Mouse (Mus musculus): ENCODE data around the gene Pprc1. TPM values are rescaled to one million over a fixed set of nuclear protein-coding genes. Genes with fewer than 3 reads are reported as not detected.

The Pprc1 gene
- polyA plus RNA-seq (2016; fragmentation: Nextera tagmentation; extraction: Ambion mirVana), result 41.8 and 45.9 TPM in 2 replicates

- WGBS, result 1% methylated on average over 34 of the region's 34 CpGs
- Histone ChIP-seq H3K9me3 (replicated peaks) (no peaks in the 10 kb centered on the region), H3K4me1 (peaks cover 71% of the 10 kb centered on the region), H3K27me3 (ENCODE audit: low read depth, poor library complexity, severe bottlenecking) (no peaks in the 10 kb centered on the region), H3K4me3 (peak within 1 kb of the TSS; percentile 92), H3K27ac (replicated peaks) (peak within 1 kb of the TSS; percentile 96), H3K36me3 (no peaks in the 10 kb centered on the region)
- DNase-seq (ENCODE audit: low spot score), result peak; percentile 36
Observed at GRCm38 (mm10) chr19:46044271-46044992, at the start of gene Pprc1. Pprc1 (plus strand) TSS chr19:46044886.

- Histone ChIP-seq H3K27me3 (ENCODE audit: low read depth, poor library complexity, severe bottlenecking) (peaks cover 4% of the 10 kb centered on the region), H3K36me3 (peaks cover 22% of the 10 kb centered on the region), H3K27ac (replicated peaks) (peak overlapping the region; percentile 94), H3K4me1 (peaks cover 13% of the 10 kb centered on the region), H3K4me3 (peak overlapping the region; percentile 69), H3K9me3 (replicated peaks) (peaks cover 18% of the 10 kb centered on the region)
- 72% methylated on average over 5 of the region's 5 CpGs for WGBS
- no peak for DNase-seq (ENCODE audit: low spot score)
Observed at GRCm38 (mm10) chr19:45997365-45997764, 47.3 kb upstream of the Pprc1 start.

DNA sequence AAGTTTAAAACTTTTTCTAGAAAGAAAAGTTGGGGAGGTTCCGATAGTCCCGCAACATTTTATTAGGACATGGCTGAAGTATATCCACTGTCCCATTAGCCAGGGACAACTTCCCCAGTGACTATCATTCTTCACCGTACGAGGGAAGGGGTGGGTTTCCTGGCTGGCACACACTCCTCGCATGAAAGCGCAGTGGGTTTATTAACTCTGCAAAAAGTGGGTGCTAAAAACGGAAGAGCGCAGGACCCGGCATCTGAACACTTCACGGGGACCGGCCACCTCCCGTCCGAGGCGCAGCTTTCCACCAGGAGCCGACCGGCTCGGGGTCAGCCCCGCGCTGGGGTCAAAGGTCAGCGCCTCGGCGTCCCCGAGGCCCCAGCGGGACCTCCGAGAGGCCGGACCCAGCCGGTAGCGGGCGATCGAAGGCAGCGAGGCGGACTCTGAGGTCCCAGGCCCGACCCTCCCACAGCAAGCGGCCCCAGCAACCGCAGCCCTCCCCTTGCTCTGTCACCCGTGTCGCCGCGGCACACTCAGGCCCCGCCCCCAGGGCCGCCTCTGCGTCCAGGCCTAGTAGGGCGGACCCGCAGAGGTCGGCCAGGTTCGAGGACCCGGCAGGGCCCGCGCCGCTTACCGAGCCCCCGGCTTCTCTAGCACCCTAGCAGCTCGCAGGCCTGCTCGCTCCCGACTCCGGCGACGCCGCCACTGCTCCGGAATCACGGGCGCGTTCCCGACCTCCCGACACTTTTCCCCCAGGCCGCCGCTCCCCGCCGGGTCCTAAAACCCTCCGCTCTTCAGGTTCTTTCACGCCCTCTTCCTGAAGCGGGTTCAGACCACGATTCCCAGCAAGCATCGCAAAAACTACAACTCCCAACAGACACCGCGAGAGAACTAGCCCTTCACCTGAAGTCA lies 46.6 kb upstream of the Pprc1 start, which contains the start of gene Armh3:
TSS of gene Armh3 (minus strand) at position 704 of the 909 bp plus-strand sequence.
- Histone ChIP-seq H3K36me3 (peaks cover 22% of the 10 kb centered on the region), H3K27ac (replicated peaks) (peak within 1 kb of the TSS; percentile 94), H3K4me3 (peak within 1 kb of the TSS; percentile 69), H3K27me3 (ENCODE audit: low read depth, poor library complexity, severe bottlenecking) (peaks cover 9% of the 10 kb centered on the region), H3K4me1 (peaks cover 14% of the 10 kb centered on the region), H3K9me3 (replicated peaks) (peaks cover 18% of the 10 kb centered on the region)
- peak; percentile 94 for DNase-seq (ENCODE audit: low spot score)
- 1% methylated on average over 76 of the region's 76 CpGs for WGBS

GRCm38 (mm10) chr19:45998694-45999217 lies 45.9 kb upstream of the Pprc1 start:
- 16% methylated on average over 8 of the region's 8 CpGs for whole genome bisulfite sequencing
- DNase-seq (ENCODE audit: low spot score), result no peak
- peak overlapping the region; percentile 94 for H3K27ac ChIP-seq (replicated peaks)

DNA sequence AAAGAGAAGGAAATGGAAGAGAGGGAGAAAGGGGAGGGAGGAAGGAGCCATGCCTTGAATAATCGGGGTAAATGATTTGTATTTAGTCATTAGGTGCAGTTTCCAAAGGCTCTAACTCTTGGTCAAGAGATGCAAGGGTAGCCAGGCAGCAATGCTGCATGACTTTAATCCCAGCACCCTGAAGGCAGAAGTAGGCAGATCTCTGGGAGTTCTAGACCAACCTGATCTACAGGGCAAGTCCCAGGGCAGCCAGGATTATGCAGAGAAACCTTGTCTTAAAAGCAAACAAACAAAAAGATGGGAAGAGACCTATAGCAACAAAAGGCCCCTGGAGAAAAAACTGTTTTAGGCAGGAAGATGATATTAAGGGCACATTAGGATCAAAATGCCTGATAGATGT lies 45.3 kb upstream of the Pprc1 start:
- no peak for DNase-seq (ENCODE audit: low spot score)
- 89% methylated on average over 1 of the region's 1 CpGs for WGBS
- Histone ChIP-seq H3K4me3 (no peak overlapping the region), H3K27ac (replicated peaks) (no peak overlapping the region), H3K27me3 (ENCODE audit: low read depth, poor library complexity, severe bottlenecking) (peaks cover 17% of the 10 kb centered on the region), H3K36me3 (peaks cover 15% of the 10 kb centered on the region), H3K9me3 (replicated peaks) (peaks cover 11% of the 10 kb centered on the region), H3K4me1 (peaks cover 28% of the 10 kb centered on the region)

More at GRCm38 (mm10) chr19:45998694-45999217, 45.9 kb upstream of the Pprc1 start:
- Histone ChIP-seq H3K9me3 (replicated peaks) (peaks cover 17% of the 10 kb centered on the region), H3K4me3 (peak overlapping the region; percentile 69), H3K27me3 (ENCODE audit: low read depth, poor library complexity, severe bottlenecking) (peaks cover 11% of the 10 kb centered on the region), H3K4me1 (peaks cover 22% of the 10 kb centered on the region), H3K36me3 (peaks cover 21% of the 10 kb centered on the region)

DNA sequence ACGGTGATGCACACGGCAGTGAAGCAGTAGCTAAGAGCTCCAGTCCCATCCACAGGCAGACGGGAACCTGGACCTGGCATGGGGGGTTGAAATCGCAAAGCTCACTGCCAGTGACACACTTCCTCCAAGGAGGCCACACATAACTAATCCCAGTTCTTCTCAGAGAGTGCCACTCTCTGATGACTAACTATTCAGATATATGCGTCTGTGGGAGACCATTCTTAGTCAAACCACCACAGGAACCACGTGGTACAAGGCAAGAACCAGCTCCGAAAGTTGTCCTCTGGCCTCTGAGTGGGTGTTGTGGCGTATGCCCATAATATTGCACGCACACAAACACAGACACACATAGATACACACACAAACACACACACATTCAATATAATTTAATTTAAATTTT lies 42.4 kb upstream of the Pprc1 start:
- H3K36me3 ChIP-seq, result no peaks in the 10 kb centered on the region
- H3K27ac ChIP-seq (replicated peaks), result no peak overlapping the region
- H3K27me3 ChIP-seq (ENCODE audit: low read depth, poor library complexity, severe bottlenecking), result peaks cover 32% of the 10 kb centered on the region
- WGBS, result 83% methylated on average over 9 of the region's 9 CpGs
- no peak for DNase-seq (ENCODE audit: low spot score)
- H3K4me3 ChIP-seq, result no peak overlapping the region
- H3K9me3 ChIP-seq (replicated peaks), result no peaks in the 10 kb centered on the region
- H3K4me1 ChIP-seq, result peaks cover 35% of the 10 kb centered on the region

GRCm38 (mm10) chr19:46003371-46004226 lies 41.1 kb upstream of the Pprc1 start, which contains the start of gene Hps6:
Hps6 (plus strand) TSS chr19:46003508.
- WGBS, result 1% methylated on average over 70 of the region's 70 CpGs
- H3K4me3 ChIP-seq, result peak within 1 kb of the TSS; percentile 78
- peaks cover 30% of the 10 kb centered on the region for H3K4me1 ChIP-seq
- DNase-seq (ENCODE audit: low spot score), result peak; percentile 72
- H3K27me3 ChIP-seq (ENCODE audit: low read depth, poor library complexity, severe bottlenecking), result peaks cover 32% of the 10 kb centered on the region
- no peaks in the 10 kb centered on the region for H3K9me3 ChIP-seq (replicated peaks)
- H3K36me3 ChIP-seq, result no peaks in the 10 kb centered on the region; the same call in 1 of the 2 replicates
- peak within 1 kb of the TSS; percentile 79 for H3K27ac ChIP-seq (replicated peaks)

DNA sequence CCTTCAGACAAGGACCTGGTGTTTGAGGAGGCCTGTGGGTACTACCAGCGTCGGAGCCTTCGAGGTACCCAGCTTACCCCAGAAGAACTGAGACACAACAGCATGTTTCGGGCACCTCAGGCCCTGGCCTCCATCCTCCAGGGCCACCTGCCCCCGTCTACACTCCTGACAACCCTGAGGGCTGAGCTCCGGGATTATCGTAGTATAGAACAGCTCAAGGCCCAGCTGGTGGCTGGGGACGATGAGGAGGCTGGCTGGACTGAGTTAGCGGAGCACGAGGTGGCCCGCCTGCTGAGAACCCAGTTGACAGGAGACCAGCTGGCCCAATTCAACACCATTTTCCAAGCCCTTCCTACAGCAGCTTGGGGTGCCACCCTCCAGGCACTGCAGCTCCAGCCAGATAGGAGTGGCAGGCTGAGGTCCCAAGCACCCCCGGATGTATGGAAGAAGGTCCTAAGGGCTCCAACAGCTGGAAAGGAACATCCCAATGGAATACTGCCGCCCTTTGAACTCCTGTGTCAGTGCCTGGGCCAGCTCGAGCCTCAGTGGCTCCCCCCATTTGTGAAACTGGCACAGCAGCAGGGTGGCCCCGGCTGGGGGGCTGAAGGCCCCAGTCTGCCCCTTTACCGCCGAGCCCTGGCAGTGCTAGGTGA lies 39.7 kb upstream of the Pprc1 start:
- no peaks in the 10 kb centered on the region for H3K9me3 ChIP-seq (replicated peaks)
- DNase-seq (ENCODE audit: low spot score), result no peak
- H3K36me3 ChIP-seq, result no peaks in the 10 kb centered on the region; the same call in 1 of the 2 replicates
- H3K4me1 ChIP-seq, result peaks cover 26% of the 10 kb centered on the region
- H3K27me3 ChIP-seq (ENCODE audit: low read depth, poor library complexity, severe bottlenecking), result peaks cover 32% of the 10 kb centered on the region
- 68% methylated on average over 17 of the region's 17 CpGs for WGBS
- peak overlapping the region; percentile 78; the same call in 1 of the 2 replicates for H3K4me3 ChIP-seq
- no peak overlapping the region for H3K27ac ChIP-seq (replicated peaks)

DNA sequence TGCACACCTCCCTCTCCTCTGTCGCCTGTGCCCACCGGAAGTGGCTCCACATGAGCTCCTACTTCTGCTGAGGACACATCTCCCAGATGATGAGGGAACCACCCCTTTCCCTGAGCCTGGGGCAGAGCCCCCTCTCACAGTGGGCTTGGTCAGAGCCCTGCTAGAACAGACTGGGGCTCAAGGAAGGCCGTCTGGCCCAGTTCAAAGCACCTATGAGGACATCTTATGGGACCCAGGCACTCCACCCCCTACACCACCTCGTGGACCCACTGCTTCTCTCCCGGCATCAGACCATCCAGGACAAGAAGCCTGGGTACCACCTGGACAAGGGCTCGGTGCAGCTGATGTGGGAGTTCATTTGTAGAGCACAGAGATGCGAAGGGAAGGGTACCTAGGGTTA lies 39.0 kb upstream of the Pprc1 start:
- no peak overlapping the region for H3K27ac ChIP-seq (replicated peaks)
- peaks cover 32% of the 10 kb centered on the region for H3K27me3 ChIP-seq (ENCODE audit: low read depth, poor library complexity, severe bottlenecking)
- no peaks in the 10 kb centered on the region for H3K9me3 ChIP-seq (replicated peaks)
- WGBS, result 86% methylated on average over 7 of the region's 7 CpGs
- DNase-seq (ENCODE audit: low spot score), result no peak
- no peaks in the 10 kb centered on the region; the same call in 1 of the 2 replicates for H3K36me3 ChIP-seq
- peaks cover 26% of the 10 kb centered on the region for H3K4me1 ChIP-seq
- no peak overlapping the region for H3K4me3 ChIP-seq

DNA sequence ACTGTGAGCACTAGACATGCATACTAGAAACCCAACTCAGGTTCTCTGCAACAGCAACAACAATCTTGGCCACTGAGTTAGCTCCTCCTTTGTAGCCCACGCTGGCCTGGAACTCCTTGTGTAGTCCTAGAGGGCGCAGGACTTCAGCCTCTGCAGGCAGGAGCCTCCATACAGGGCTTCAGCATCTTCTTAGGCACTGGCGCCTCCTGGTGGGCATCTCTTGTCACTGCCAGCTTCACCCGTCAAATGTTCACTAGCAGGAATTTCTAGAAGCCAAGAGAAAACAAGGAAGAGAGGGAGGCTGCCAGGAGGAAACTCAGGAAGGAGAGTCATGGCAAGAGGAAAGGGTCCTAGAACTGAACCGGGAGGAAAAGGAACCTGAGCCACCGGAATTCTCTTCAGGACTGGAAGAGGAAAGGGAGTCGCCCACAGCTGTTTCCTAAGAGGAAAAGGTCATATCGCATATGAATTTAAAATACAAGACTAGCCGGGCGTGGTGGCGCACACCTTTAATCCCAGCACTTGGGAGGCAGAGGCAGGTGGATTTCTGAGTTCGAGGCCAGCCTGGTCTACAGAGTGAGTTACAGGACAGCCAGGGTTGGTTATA lies 30.0 kb upstream of the Pprc1 start:
- peak; percentile 88 for DNase-seq (ENCODE audit: low spot score)
- Histone ChIP-seq H3K27ac (replicated peaks) (no peak overlapping the region), H3K4me1 (0 out of 2 replicates have a peak, but pooled peaks cover 3% of the 10 kb centered on the region), H3K27me3 (ENCODE audit: low read depth, poor library complexity, severe bottlenecking) (no peaks in the 10 kb centered on the region), H3K9me3 (replicated peaks) (0 out of 2 replicates have a peak, but pooled peaks cover 2% of the 10 kb centered on the region), H3K36me3 (no peaks in the 10 kb centered on the region), H3K4me3 (no peak overlapping the region)
- 42% methylated on average over 12 of the region's 12 CpGs for WGBS

DNA sequence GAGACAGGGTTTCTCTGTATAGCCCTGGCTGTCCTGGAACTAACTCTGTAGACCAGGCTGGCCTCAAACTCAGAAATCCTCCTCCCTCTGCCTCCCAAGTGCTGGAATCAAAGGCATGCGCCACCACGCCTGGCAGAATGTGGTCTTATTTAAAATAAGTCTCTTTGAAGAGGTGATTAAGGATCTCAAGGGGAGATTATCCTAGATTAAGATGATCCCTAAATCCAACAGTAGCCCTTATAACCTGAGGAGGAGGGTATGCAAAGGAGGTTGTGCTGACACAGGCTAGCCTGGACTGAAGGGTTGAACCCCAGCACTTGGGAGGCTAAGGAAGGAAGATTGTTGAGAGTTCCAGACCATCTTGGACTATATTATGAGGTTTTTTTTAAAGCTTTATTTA lies 28.7 kb upstream of the Pprc1 start:
- H3K9me3 ChIP-seq (replicated peaks), result 0 out of 2 replicates have a peak, but pooled peaks cover 2% of the 10 kb centered on the region
- no peak for DNase-seq (ENCODE audit: low spot score)
- no peak overlapping the region for H3K27ac ChIP-seq (replicated peaks)
- no peaks in the 10 kb centered on the region for H3K27me3 ChIP-seq (ENCODE audit: low read depth, poor library complexity, severe bottlenecking)
- H3K36me3 ChIP-seq, result no peaks in the 10 kb centered on the region
- H3K4me1 ChIP-seq, result 0 out of 2 replicates have a peak, but pooled peaks cover 3% of the 10 kb centered on the region
- 61% methylated on average over 2 of the region's 2 CpGs for WGBS
- no peak overlapping the region for H3K4me3 ChIP-seq
